Mouse (Mus musculus) fibroblast of lung, adult 2 months (primary cell): ENCODE data around the gene Olfr1314.

ENCODE experiments used
- DNase-seq: peaks from one replicate; pipeline ENCODE4 v3.0.0-alpha.2; 2011; ENCODE audit warnings: low read depth

Gene Olfr1314

DNA sequence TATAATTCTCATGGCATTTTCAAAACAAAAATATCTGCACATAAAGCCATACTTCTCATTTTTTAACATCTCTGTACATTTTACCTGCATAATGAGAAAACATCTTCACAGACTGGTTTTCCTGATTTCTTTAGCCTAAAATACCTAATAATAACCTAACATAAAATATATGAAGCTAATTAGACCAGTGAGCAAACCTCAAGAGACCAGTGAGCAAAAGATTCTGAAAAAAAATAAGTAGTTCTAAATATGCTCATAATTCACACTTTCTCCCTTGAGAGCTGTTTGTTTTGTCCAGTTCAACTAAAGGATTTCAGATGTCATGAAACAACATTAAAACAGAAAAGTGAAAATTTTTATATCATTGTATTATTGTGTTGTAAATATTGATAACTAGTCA lies at the start of gene Olfr1314:
Olfr1314 (minus strand) TSS at position 101 of the 400 bp plus-strand sequence.
- no peak for DNase-seq

DNA sequence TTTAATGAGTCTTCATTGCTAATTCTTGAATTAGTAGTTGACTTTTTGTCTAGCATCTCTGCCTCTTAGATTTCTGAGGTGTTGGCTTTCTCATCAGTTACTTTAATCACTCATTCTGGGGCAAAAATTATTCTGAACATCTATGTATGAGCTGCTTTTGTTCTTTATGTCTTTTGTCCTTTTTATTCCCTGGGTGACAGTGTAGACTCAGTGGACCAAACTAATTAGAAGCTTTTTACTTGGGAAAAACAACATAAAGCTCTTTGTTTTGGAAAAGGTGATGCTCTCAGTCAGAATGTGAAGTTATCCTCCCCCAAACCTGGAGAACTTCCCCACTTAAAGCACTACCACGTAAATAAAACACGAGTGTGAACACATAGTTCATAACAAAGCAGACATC lies 43.4 kb upstream of the Olfr1314 start, which contains the start of gene Olfr1317:
Olfr1317 (plus strand) TSS at position 301 of the 400 bp plus-strand sequence.
- DNase-seq, result no peak

DNA sequence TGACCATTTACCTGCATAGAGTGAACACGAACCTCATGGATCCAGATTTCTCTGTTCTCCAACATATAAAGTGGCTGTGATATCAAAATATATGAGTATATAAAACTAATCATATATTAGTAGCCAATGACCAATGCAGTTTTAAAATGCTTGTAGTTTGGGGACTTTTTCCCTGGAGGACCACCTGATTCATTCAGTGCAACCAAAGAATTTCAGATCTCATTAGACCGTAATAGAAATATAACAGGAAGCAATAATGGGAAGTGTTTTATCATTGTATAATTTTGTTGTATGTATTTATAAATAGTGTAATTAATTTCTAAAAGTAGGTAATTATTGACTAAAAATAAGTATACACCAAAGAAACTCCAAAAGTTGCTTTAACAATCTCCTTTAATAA lies 38.3 kb upstream of the Olfr1314 start, which contains the start of gene Olfr1316:
Olfr1316 (minus strand) TSS at position 101 of the 400 bp plus-strand sequence.
- no peak for DNase-seq

DNA sequence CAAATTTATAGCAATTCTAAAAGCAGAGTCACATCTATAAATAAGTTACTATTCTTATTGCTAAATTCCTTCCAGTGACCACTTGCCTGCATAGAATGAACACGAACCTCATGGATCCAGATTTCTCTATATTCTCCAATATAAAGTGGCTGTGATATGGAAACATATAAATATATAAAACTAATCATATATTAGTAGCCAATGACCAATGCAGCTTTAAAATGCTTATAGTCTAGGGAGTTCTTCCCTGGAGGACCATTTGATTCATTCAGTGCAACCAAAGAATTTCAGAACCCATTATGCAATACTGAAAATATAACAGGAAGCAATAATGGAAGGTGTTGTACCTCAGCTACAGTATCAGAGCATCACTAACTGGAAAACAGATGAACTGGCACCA lies 18.8 kb upstream of the Olfr1314 start, which contains the start of gene Olfr1315-ps1:
Olfr1315-ps1 (minus strand) TSS at position 101 of the 400 bp plus-strand sequence.
- DNase-seq, result no peak

DNA sequence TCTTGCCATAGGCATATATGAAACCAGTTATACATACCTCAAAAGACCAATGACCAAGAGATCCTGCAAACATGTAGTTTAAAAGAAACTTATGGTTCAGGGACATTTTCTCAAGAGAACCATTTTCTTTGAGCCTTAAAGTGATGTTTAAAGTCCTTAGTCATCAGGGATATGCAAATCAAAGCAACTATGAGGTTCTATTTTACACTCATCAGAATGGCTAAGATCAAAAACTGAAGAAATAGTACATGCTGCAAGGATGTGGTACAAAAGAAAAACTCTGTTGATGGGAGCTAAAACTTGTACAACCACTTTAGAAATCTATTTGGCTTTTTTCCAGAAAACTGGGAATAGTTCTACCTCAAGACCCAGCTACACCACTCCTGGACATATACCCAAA lies 18.8 kb downstream of the Olfr1314 start, which contains the start of gene Olfr1313:
Olfr1313 (minus strand) TSS at position 101 of the 400 bp plus-strand sequence.
- DNase-seq, result no peak

DNA sequence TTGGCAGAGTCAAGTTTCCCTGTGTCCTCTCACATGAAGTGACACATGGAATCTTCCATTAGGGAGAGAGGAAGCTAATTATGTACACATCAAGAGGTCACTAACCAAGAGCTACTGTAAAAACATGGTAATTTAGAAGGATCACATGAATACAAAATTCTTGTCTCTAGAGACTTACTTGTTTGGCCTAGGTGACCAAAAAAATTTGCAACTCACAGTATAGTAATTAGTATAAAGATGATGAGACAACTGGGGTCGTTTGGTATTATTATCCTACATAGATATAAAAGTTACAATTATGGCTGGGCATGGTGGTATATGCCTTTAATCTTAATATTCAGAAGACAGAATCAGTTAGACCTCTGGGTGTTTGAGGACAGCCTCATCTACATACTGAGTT lies 46.4 kb downstream of the Olfr1314 start, which contains the start of gene Olfr1312:
Olfr1312 (minus strand) TSS at position 101 of the 400 bp plus-strand sequence.
- DNase-seq, result no peak
